Mouse (Mus musculus) inflammation-experienced regulatory T-cells, adult 6 months (primary cell): ENCODE results near the gene Esrra. TPM values are rescaled to one million over a fixed set of nuclear protein-coding genes. Genes with fewer than 3 reads are reported as not detected.

Experiments used
- ATAC-seq: one replicate; pipeline ENCODE4 v1.8.0; 2017
- polyA plus RNA-seq, 3 experiments: library from polyadenylated mRNA; unstranded; fragments of 100-300 nt; shearing (Covaris generic); gene quantifications; one replicate each; pipeline ENCODE4 v1.2.1; 2017

Esrra gene
- polyA plus RNA-seq, 3 experiments from 2014 or later, result 2.3 to 4.4 (median 4.2) TPM

- ATAC-seq, result no peak
These were observed 19.1 kb upstream of the Esrra start for GRCm38 (mm10) chr19:6940396-6941351.

DNA sequence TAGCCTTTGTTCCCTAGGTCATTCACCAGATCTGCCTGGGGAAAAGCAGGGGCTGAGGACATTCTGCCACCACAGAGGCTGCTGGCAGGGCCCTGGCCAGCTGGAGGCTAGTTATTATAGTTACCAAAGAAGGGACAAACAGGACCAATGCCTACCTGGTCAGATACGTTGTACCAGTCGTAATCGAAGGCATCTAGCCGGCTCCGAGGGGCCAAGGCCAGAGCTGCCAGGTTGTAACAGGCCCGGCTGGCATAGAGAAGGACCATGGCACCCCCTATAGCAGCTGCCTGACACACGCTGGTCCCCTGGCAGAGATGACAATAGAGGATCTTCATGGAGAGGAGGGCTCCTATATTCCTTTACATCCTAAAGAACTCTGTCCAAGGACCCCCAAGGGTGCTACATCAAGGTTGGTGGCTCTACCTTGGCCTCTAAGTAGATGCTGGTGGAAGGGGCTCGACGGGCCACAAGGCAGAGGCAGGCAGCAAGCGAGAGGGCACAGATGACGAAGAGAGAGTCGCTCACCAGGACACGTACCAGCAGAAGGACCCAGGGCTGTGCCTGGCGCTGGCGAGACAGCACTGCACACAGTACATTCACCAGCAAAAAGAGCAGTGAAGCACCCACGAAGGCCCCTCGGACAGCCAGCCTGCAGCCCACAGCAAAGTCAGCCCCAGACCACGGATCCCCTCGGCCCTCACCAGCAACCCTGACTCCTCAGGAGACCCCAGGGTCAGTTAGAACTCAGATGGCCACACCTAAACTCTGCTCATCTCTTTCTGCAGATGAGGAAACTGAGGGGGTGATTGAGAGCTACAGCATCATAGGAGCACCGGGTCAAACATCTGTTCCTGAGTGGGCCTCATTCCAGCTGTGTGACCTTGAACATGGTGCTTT lies 17.7 kb upstream of the Esrra start:
- ATAC-seq, result no peak

- no peak for ATAC-seq
These were observed 16.2 kb upstream of the Esrra start for GRCm38 (mm10) chr19:6937541-6938465.

DNA sequence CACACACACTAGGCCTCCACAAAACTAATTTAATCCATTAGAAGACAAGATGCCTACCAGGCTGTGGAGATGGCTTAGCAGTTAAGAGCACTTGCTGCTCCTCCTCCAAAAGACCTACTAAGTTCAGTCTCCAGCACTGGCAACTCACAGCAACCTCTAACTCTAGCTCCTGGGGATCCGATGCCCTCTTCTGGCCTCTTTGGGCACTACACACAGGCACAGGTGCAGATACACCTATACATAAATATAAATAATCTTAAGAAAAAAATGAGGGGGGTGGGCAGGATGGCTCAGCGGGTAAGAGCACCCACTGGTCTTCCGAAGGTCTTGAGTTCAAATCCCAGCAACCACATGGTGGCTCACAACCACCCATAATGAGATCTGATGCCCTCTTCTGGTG lies 14.7 kb upstream of the Esrra start:
- no peak for ATAC-seq

- ATAC-seq, result no peak
These were observed 12.8 kb upstream of the Esrra start, which contains the start of gene Kcnk4 for GRCm38 (mm10) chr19:6934195-6934977. TSS of gene Kcnk4 (minus strand) at chr19:6934515.

- no peak for ATAC-seq
These were observed 12.0 kb upstream of the Esrra start for GRCm38 (mm10) chr19:6933436-6934194.

DNA sequence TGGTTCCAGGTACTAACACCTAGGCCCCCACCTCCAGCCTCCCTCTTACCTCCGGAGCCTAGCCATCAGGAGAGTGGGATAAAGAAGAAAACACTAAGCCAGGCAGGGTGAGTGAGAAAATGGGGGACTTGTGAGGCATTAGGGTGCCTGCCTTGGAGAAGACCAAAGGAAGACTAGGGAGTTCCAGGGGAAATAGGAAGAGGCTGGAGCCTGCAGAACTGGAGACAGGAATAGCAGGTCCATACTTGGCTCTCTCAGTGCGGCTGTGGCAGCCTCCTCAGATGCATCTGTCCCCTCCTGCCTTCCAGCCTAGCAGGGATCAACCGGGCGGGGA lies 11.5 kb upstream of the Esrra start:
- no peak for ATAC-seq

- ATAC-seq, result no peak
These were observed 10.4 kb upstream of the Esrra start for GRCm38 (mm10) chr19:6932018-6932417.

DNA sequence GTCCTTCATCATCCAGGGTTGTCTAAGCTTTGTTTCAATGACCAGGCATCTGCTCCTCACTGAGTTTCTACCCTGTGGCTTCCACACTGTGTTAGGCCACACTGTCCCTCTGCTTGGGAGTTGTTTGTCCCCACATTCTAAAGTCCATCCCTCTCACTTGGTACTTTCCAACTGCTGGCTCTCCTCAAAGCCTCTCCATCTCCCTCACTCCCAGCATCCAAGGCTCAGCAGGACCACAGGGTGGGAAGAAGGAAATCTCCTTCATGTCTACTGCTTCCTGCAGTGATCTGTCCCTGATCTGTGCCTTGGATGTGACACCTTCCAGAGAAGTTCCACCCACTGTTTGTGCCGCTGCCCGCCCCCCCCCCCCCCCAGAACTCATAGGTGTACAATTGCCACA lies 9.4 kb upstream of the Esrra start:
- no peak for ATAC-seq

DNA sequence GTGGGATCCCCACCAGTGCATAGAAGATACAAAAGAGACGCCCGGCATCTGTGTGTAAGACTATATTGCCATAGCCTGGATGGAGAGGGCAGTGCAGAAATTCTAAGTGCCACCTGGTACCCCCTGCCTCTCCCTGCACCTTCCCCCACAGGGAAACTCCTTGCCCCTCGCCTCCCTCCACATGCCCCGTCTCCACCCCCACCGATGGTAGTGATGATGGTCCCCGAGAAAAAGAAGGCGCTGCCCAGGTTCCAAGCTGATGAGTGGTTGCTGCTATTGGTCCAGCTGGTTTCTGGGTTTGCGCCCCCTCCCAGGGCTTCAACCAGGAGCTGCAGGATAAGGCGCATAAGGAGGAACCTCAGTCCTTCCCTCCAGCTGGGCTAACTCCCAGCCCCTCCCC lies 6.5 kb upstream of the Esrra start:
- ATAC-seq, result no peak

GRCm38 (mm10) chr19:6926559-6927255 lies 5.1 kb upstream of the Esrra start:
- no peak for ATAC-seq

- ATAC-seq, result no peak
These were observed 4.2 kb upstream of the Esrra start for GRCm38 (mm10) chr19:6925611-6926329.

DNA sequence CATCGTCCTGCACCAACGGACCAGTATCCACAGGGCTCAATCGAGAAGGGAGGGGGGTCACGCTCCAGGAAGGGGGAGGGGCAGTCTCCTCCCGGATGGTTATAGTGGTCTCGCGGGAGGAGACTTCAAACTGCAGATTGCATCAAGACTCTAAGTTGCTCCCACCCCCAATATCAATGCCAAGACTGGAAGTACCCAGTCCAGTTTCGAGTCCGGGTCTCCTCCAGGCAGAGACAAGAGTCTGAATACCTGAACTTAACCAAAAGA lies 3.6 kb upstream of the Esrra start, which contains the start of gene Catsperz:
Gene Catsperz, minus strand, starts transcription at position 74 of the 267 bp plus-strand sequence.
- ATAC-seq, result no peak

DNA sequence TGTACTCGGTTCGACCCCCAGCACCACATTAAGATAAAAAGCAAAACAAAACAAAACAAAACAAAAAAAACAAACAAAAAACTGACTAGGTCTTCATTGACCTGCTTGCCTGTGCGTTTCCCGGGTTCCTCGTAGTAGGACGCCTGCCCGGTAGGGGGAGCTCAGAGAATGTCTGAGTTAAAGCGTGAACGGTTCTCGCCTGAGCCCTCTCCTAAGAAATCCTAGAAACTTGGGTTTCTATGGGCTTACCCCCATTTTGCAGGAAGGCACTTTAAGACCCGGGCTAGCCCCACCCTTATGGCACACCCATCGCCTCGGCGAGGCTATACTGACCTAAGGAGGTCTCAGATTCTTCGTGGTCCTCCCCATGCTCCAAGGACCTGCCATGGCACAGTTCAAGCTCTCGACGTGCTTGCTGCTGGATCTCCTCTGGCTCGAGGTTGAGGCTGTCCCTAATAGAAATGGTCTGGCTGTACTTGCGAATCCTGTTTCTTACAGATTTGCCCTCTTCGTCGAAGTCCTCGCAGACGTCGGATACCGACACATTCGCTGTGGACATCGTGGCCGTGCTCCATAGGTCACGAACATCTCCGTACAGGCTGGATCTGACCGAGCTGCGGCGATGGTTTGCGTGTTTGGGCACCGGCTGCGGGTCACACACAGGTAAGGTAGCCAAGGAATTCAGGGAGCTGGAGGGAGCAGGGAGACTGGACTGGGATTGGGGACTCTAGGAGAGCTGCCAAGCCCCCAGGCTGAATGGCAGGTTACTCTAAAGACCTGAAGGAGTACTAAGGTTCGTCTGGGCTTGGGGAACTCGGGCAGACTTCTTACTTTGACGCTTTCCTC lies 3.1 kb upstream of the Esrra start:
- no peak for ATAC-seq

GRCm38 (mm10) chr19:6922901-6923735 lies 1.5 kb upstream of the Esrra start:
- no peak for ATAC-seq

GRCm38 (mm10) chr19:6920741-6921636 lies 624 bp downstream of the Esrra start:
- ATAC-seq, result no peak
